Mouse (Mus musculus) stomach, postnatal 0 days (tissue): Measurements from ENCODE around the gene Mecom. TPM values are rescaled to one million over a fixed set of nuclear protein-coding genes. Genes with fewer than 3 reads are reported as not detected.

Source experiments
- ATAC-seq: fragments of 200-750 bp; cut with Nextera tagmentation; 2 replicates; pipeline ENCODE4 v1.8.0; 2017; ENCODE audit not compliant: low FRiP score, low TSS enrichment
- DNase-seq: peaks from one replicate; pipeline ENCODE4 v3.0.0-alpha.2; 2016; ENCODE audit warnings: low spot score
- H3K27ac ChIP-seq: fragments of 300-500 bp; sonication (generic); replicated peaks from 2 replicates; pipeline ENCODE4 v1.5.1; 2014; ENCODE audit warnings: mild to moderate bottlenecking, control low read depth
- H3K27me3 ChIP-seq: fragments of 300-500 bp; sonication (generic); 2 replicates; pipeline ENCODE4 v1.6.1; 2014; ENCODE audit warnings: low read length; ENCODE audit not compliant: control insufficient read depth, insufficient read depth
- H3K36me3 ChIP-seq: fragments of 300-500 bp; sonication (generic); 2 replicates; pipeline ENCODE4 v1.6.1; 2014; ENCODE audit warnings: low read length, mixed read lengths; ENCODE audit not compliant: control insufficient read depth, insufficient read depth
- H3K4me1 ChIP-seq: fragments of 300-500 bp; sonication (generic); replicated peaks from 2 replicates; pipeline ENCODE4 v1.6.1; 2014; ENCODE audit warnings: antibody characterized with exemption; ENCODE audit not compliant: control insufficient read depth, insufficient read depth
- H3K4me2 ChIP-seq: fragments of 300-500 bp; sonication (generic); replicated peaks from 2 replicates; pipeline ENCODE4 v1.6.1; 2014; ENCODE audit warnings: low read depth, mild to moderate bottlenecking, control low read depth, moderate library complexity
- H3K4me3 ChIP-seq: fragments of 300-500 bp; sonication (generic); 2 replicates; pipeline ENCODE4 v1.5.1; 2014; ENCODE audit warnings: low read depth, low read length, control low read depth
- H3K9ac ChIP-seq: fragments of 300-500 bp; sonication (generic); 2 replicates; pipeline ENCODE4 v1.6.1; 2014; ENCODE audit warnings: mild to moderate bottlenecking, low read length, control low read depth, mixed read lengths
- H3K9me3 ChIP-seq: fragments of 300-500 bp; sonication (generic); 2 replicates; pipeline ENCODE4 v1.6.1; 2016; ENCODE audit warnings: low read length; ENCODE audit not compliant: control insufficient read depth
- CTCF ChIP-seq: IDR thresholded peaks from 2 replicates; pipeline ENCODE4 v1.5.1; 2016; ENCODE audit warnings: antibody characterized with exemption, low read depth, mild to moderate bottlenecking, moderate library complexity
- EP300 ChIP-seq: optimal IDR thresholded peaks from 2 replicates; pipeline ENCODE3; 2016; ENCODE audit warnings: antibody characterized with exemption
- WGBS: fragments of 180-500 bp; shearing (Covaris S2); extraction: QIAGEN DNeasy Blood & Tissue Kit; methylation state at CpG from one replicate; pipeline ENCODE4 v1.1.7; 2014; 5-methylcytosine and 5-hydroxymethylcytosine counted together
- polyA plus RNA-seq: library from polyadenylated mRNA; unstranded; fragments of >200 nt; fragmentation: Nextera tagmentation; extraction: Ambion mirVana; gene quantifications from 2 replicates; pipeline ENCODE4 v1.2.1, GENCODE M21; 2015

Gene Mecom
- polyA plus RNA-seq, 1 experiment from 2014 or later: 25.7 TPM

DNA sequence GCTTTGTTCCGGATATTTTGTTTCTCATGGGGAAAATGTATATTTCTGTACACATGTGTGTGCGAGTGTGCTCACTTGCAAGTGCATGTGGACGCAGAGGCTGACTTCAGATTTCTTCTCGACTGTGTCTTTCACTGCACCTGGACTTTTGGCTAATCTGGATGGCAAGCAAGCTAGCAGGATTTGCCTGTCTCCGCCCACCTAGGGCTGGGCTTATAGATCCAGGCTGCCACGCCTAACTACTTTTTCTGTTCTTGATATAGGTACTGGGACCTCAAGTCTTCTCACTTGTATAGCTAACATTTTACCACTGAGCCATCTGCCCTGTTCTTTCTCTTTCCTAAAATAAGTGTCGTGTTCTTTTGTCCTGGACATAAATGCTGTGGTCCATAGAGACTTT lies 290.9 kb downstream of the Mecom start:
- no peaks in the 10 kb centered on the region for H3K36me3 ChIP-seq

DNA sequence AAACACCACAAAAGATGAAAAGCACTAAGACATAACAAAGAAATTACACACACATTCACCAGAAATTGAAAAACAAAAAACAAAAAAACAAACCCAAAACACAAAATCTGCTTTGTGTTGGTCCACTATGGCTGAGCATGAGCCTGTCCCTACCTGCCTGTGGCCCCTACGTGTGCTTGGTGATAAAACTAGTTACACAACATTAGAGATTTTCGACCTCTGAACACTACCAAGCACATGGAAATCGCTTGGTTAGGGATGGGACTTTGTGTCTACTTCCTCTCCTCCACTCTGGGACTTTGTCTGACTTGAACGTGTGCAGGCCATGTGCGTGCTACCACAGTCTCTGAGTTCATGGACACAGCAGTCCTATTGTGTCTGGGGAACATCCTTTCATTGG lies 292.0 kb downstream of the Mecom start:
- H3K27me3 ChIP-seq: no peaks in the 10 kb centered on the region
- H3K9me3 ChIP-seq: no peaks in the 10 kb centered on the region
- H3K27ac ChIP-seq: no peak overlapping the region
- WGBS: 69% methylated on average over 5 of the region's 5 CpGs
- H3K9ac ChIP-seq: no peak overlapping the region
- DNase-seq (no peak), ATAC-seq (no peak)
- no peaks in the 10 kb centered on the region for H3K4me1 ChIP-seq
- TF ChIP-seq EP300: no peak
- TF ChIP-seq CTCF: no peak
- no peak overlapping the region for H3K4me3 ChIP-seq
- H3K4me2 ChIP-seq: no peak overlapping the region
- H3K36me3 ChIP-seq: no peaks in the 10 kb centered on the region

More for the DNA sequence above, 290.9 kb downstream of the Mecom start:
- no peak overlapping the region for H3K4me2 ChIP-seq
- WGBS: 75% methylated on average over 7 of the region's 7 CpGs
- no peaks in the 10 kb centered on the region for H3K27me3 ChIP-seq
- DNase-seq (peak; percentile 63), ATAC-seq (peak; percentile 40; the same call in 1 of the 2 replicates)
- H3K27ac ChIP-seq: no peak overlapping the region
- H3K9ac ChIP-seq: no peak overlapping the region
- H3K4me3 ChIP-seq: no peak overlapping the region
- no peaks in the 10 kb centered on the region for H3K4me1 ChIP-seq
- no peak for TF ChIP-seq CTCF
- TF ChIP-seq EP300: no peak
- H3K9me3 ChIP-seq: no peaks in the 10 kb centered on the region

DNA sequence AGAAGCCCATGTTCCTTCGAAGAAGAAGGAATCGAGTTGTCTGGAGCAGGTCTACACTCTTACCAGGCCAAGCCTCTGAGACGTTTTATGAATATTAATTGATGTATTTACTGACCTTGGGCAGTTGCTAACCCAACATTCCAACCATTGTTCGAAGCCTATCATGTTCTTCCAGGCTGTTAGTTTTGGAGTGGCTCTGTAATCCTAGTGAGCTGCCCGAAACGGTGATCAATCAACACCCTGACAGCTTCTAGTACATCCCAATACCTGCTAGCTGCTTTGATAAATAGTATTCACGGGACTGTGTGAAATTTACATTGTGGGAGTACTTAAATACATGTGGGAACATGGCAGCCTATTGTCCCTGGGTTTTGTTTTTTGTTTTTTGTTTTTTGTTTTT lies 293.4 kb downstream of the Mecom start:
- Histone ChIP-seq H3K27me3 (no peaks in the 10 kb centered on the region), H3K9me3 (no peaks in the 10 kb centered on the region), H3K36me3 (no peaks in the 10 kb centered on the region), H3K9ac (no peak overlapping the region), H3K4me2 (no peak overlapping the region), H3K27ac (no peak overlapping the region), H3K4me3 (no peak overlapping the region), H3K4me1 (no peaks in the 10 kb centered on the region)
- no peak for TF ChIP-seq CTCF
- TF ChIP-seq EP300: no peak
- 29% methylated on average over 7 of the region's 7 CpGs for WGBS
- peak; percentile 56 for ATAC-seq
- peak; percentile 42 for DNase-seq

DNA sequence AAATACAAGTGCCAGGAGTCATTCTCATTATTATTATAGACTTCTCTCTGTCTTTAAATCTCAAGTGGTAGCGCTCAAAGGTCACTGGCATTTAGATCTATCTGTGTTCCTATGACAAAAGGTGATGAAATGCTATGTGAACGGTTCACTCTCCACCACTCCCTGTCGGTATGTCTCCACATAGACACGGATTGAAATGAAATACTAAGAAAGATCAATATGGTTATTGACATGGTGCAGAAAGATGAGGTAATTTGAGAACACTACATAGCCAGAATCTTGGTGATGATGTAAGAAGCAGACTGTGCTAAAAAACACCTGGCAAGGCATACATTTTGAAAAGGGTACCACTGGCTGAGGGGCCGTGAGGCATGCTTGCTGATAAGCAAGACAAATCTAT lies 294.1 kb downstream of the Mecom start:
- H3K4me1 ChIP-seq: no peaks in the 10 kb centered on the region
- H3K36me3 ChIP-seq: no peaks in the 10 kb centered on the region
- H3K27me3 ChIP-seq: no peaks in the 10 kb centered on the region
- H3K4me2 ChIP-seq: no peak overlapping the region
- no peak for DNase-seq
- H3K4me3 ChIP-seq: no peak overlapping the region
- WGBS: 66% methylated on average over 5 of the region's 5 CpGs
- no peak overlapping the region for H3K9ac ChIP-seq
- TF ChIP-seq EP300: no peak
- no peak for TF ChIP-seq CTCF
- no peaks in the 10 kb centered on the region for H3K9me3 ChIP-seq
- no peak for ATAC-seq
- H3K27ac ChIP-seq: no peak overlapping the region

GRCm38 (mm10) chr3:30248656-30249384 lies 299.0 kb downstream of the Mecom start:
- Histone ChIP-seq H3K27me3 (no peaks in the 10 kb centered on the region), H3K9me3 (no peaks in the 10 kb centered on the region), H3K4me3 (no peak overlapping the region), H3K4me2 (no peak overlapping the region; the same call in 1 of the 2 replicates), H3K27ac (no peak overlapping the region), H3K9ac (no peak overlapping the region), H3K4me1 (peaks cover 4% of the 10 kb centered on the region; the same call in 1 of the 2 replicates), H3K36me3 (no peaks in the 10 kb centered on the region)
- DNase-seq: no peak
- no peak for TF ChIP-seq EP300
- TF ChIP-seq CTCF: no peak
- no peak for ATAC-seq
- WGBS: 66% methylated on average over 4 of the region's 4 CpGs

DNA sequence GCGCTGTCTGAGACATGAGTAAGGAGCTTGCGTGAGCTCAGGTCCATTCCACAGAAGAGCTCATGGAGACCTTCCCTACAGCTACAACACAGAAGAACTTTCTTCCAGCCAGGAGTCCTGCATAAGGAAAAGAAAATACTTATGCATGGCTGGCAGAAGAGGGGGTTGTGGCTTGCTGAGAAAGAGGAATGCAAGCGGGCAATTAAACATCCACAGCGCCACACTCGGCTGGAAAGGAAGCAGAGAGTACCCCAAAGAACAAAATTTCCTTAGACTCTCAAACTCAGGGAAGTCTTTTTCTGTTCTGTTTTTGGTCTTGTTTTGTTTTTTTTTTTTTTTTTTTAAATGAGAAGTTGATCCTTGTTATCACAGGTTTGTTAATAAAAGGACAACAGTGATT lies 300.6 kb downstream of the Mecom start:
- Histone ChIP-seq H3K4me1 (peaks cover 4% of the 10 kb centered on the region; the same call in 1 of the 2 replicates), H3K9ac (no peak overlapping the region), H3K4me2 (peak overlapping the region; percentile 19; the same call in 1 of the 2 replicates), H3K27me3 (no peaks in the 10 kb centered on the region), H3K4me3 (no peak overlapping the region), H3K9me3 (no peaks in the 10 kb centered on the region), H3K36me3 (no peaks in the 10 kb centered on the region), H3K27ac (peak overlapping the region; percentile 56)
- peak; percentile 31 for DNase-seq
- TF ChIP-seq EP300 (no peak), CTCF (peak; percentile 44)
- WGBS: 78% methylated on average over 5 of the region's 5 CpGs
- no peak for ATAC-seq
